Mouse (Mus musculus): Measurements from ENCODE around the gene Nos2.
"Not testable (repeated sequence)": the region's sequence is repeated elsewhere in the genome, so short reads cannot be mapped to it uniquely, and the experiment has no call there.

The Nos2 gene

DNA sequence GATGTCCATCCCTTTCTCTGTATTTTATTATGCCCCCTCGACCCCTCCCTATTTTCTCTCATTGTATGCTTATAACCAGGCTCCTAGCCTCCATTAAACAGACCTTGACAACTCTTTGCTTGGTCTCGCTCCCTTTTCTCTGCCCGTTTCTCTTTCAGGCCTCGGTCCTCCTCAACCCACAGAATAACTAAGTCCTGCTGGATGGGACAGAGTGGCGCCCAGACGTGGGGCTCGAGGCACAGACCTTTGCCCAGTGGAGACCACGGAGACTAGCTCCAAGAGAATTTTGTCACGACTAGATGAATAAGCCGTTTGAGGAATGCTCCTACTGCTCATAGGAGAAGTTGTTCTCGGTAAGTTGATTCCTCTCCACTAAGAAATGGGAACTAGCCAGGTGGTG lies 68.6 kb downstream of the Nos2 start:
- not testable (repeated sequence) for DNase-seq (ENCODE audit: low read depth, low spot score)

DNA sequence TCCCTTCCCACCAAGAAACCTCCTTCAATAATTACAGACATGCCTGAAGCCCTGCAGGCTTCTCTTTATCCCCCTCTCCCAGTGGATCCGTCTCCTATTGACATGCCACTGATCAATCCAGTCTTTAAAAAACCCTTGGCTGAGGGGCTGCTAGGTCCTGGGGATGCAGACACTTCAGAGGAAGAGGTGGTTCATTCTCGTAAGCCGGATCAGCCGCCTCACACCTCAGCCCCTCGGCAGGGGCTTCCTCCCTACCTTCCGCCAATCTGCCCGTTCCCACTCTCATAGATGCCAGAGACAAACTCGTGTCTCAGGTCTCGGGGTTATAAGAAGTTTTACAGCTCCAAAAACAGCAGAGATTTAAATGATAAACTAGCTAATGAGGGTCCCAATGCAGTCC lies 69.5 kb downstream of the Nos2 start:
- DNase-seq (ENCODE audit: low read depth, low spot score): no peak

DNA sequence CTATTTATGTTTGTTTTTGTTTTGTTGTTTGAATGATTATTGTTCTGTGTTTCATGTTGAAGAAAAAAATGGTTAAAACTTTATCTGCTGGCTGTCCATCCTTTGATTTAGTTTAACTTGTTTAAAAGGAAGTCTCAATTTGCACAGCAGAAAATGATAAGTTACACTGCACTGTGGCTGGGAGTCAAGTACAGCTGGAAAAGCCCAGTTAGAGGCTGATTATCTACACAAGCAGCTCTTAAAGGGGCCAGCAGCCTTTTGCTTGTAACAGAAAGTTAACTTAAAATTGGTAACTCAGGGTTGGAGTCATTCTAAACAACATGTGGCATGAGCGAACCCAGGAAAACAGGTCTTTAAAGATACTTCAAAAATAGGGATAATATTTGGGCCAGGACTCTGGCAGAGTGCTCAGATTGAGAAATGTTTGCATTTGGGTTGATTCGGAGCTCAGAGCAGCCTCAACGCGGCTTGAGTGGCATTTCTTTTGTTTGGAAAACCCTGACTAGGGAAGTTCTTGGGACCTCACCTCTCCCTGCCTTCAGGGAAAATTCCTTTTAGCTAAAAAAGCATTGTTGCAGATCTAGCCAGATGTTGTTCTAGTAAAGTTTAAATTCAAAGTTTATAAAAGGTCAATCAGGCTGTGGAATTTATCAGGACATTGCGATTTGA lies 70.4 kb downstream of the Nos2 start:
- DNase-seq (ENCODE audit: low read depth, low spot score): not testable (repeated sequence)

DNA sequence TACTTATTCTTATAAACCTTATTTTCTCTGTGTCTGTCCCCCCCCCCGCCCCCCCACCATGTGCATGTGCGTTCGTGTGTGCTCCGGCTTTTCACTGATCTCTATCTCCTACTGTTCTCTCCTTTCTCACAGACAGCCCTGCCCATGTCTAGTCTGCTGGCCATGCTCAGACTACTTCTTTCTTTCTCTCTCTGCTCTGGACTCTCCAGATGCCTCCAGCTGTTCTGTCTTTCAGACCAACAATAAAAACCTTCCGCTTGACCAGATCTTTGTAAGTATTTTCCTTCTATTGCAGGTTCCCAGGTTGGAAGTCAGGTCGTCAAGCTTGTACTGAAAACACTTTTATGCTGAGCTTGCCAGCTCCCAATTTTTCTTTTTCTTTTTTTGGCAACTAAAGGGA lies 78.5 kb downstream of the Nos2 start:
- DNase-seq (ENCODE audit: low read depth, low spot score): no peak

DNA sequence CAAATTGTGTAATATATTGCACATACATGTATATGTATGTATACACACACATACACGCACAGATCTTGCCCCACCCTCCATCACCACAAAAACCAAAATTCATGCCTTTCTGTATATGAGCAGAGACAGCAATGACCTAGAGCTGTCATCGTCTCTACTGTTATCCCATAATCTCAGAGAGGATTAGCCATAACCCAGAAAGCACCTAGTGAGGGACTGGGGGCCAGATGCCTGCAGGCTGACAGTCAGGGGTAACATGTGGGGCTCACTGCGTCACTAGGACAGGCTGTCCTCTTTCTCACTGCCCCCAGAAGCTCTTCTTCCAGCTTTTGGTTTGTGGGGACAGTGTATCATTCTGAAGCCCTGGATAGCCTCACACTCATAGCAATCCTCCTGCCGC lies 81.3 kb downstream of the Nos2 start:
- DNase-seq (ENCODE audit: low read depth, low spot score): no peak

DNA sequence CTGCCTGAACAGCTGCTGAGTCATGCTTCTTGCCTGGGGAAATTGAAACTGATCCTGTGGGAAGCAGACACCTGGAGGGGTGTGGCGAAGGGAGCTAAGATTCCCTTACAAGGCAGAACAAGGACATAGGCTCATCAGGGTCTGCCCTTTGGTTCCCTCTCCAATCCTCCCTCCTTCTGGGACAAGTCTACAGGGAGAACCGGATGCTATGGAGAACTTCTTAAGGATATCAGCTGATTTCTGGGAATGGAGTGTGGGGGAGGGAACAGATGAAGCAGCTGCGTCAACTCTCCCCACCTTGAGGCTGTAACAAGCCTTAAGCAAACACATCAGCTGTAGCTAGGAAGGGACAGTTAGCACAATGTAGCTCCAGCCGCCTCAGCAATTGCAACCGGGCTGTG lies 82.0 kb downstream of the Nos2 start:
- DNase-seq (ENCODE audit: low read depth, low spot score): no peak

DNA sequence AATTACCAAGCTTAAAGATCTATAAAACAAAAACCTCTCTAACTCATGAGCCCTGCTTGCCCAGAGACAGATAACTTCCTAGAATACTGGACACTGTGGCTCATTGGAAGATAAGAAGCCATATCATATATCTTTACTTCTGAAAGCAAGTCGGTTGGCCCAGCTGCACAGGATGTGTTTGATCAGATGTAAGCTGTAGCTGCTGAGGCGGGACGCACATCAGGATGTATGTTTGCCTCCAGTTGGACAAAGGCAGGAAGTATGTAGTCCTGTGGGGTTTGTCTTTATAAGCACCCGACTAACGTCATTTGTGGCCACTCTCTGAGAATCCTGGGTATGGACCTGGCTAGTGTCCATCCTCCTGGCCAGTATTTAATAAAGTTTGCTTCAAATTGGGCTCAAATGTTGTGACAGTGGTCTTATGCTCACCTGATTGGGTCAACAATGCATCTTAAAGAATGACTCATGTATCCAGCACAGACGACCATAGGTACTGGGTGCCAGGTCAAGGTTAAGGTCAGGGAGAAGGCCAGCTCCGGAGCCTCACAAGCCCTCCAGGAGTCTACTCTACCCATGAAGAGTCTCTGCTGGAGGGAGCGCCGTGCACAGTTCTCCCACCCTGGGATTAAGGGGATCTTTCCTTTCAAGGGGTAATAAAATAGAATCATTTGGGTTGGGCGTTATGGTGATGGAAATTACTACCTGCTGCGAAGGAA lies 82.6 kb downstream of the Nos2 start:
- DNase-seq (ENCODE audit: low read depth, low spot score): no peak

DNA sequence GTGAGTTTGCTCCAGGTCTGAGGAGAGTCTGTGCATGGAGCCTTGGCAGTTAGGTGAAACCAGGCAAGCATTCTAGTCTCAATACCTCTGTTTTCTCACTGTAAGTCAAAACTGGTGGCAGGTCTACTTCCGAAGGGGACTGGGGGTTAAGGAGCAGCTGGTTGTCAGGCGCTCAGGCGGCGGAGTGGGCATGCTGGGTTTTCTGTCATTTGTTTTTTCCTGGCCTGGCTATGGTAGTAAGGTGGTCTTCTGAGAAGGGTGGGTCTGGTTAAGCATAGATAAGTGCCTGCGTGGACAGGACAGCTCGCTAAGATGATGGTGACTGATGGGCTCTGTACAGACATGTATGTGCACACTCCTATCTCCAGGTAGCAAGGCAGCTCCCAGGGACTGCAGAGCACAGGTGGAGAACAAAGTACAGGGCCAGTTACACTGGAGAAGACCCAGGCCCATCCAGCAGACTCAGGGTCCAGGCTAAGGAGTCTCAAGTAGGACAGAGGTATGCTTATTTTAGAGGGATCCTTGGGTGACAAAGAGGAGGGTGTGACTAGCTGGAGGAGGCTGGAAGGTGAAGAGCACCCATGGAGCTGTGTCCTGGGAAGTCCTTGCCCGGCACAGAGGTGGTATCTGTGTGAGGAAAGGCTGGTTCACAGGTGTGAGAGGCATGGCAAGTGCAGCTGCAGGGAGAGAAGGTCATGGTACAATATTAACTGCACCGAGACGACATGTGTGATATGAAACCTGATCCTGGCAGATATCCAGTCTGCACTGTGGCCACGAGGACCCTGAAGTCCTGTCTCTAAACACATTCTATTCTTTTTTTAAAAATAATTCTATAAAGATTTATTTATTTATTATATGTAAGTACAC lies 83.4 kb downstream of the Nos2 start:
- DNase-seq (ENCODE audit: low read depth, low spot score): no peak

DNA sequence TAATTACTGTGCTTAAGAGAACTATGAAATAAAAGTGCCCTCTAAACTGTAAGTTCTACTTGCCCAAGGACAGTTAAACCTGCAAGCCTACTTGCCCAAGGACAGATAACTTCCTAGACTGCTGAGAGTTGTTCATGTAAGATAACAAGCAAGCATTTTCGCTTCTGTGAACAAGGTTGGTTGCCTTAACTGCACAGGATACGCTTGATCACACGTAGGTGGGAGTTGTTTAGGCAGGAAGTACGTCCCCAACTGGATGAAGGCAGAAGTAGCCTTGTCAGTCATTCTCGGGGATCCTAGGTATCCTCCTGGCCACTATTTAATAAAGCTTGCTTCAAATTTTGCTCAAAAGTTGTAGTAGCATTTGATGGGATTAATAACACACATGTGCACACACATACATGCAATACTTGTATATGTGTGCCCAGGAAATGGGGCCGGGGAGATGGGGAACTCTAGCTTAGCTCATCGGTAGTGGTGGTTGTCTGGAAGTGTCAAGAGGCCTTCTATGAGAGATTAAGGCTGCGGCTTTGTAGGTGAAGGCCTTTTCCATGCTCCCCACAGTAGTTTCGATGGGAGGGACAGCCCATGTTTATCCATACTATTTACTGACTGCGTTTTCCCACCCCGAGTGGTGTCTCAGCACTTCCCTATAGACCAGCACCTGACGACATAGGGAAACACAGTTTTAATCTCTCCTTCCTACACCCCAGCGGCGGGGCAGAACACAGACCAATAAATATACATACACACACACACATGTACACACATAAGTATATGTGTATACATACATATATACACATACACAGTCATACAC lies 85.2 kb downstream of the Nos2 start:
- no peak for DNase-seq (ENCODE audit: low read depth, low spot score)

DNA sequence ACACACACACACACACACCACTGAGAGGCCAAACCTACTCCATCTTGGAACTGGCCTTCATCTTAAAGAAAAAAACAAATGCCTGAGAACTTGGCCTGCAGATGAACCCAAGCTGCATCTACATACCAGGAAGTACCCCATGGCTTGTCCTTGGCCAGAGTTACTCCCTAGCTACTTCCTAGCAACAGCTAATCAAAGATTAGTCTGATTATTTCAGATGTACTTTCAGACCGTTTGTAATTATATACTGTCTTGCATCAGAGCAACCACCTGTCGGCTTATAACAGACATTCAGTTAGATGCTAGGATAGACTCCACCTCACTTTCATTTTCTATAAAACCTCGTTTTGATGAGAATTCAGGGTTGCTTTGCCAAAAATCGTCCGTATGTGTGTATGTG lies 85.8 kb downstream of the Nos2 start:
- DNase-seq (ENCODE audit: low read depth, low spot score): no peak

DNA sequence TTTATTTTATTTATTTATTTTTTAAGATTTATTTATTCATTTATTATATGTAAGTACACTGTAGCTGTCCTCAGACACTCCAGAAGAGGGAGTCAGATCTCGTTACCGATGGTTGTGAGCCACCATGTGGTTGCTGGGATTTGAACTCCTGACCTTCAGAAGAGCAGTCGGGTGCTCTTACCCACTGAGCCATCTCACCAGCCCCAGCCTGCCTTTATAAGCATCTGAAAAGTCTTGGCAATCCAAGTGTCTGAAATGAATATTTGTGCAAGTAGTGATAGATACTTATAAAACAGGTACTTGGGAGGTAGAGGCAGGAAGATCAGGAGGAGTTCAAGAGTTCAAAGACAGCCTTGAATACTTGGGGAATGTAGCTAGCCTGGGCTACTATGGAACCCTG lies 86.8 kb downstream of the Nos2 start:
- DNase-seq (ENCODE audit: low read depth, low spot score): not testable (repeated sequence)

DNA sequence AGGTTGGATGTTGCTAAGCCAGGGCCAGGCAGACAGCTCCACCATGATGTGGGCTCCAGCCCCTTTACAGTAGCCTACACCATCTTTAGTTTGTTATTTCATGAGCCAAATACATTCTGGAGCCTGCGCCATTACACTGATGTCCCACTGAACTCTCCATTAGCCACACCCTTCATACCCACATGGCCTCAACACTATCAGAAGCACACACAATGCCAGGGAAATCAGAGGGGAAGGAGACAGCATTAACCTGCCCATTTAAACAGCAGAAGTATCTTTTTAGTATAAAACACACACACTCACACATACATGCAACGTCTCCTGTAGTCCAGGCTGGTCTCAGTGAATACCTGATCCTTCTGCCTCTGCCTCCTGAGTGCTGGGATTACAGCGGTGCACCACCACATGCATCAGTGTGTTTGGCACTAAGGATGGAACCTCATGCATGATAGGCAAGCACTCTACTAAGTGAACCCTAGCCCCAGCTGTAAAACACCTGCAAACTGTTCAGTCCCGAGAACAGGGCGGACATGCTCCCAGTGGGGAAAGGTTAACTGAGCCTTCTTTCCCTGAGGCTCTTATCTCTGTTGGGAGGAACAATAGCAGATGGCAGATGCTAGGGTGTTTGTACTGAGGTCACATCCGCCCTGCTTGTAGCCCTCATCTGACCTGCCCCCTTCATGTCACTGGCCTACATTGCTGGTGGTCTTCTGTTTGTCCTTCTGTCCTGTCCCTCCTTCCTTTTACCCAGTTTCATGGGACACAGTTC lies 87.6 kb downstream of the Nos2 start:
- DNase-seq (ENCODE audit: low read depth, low spot score): no peak

DNA sequence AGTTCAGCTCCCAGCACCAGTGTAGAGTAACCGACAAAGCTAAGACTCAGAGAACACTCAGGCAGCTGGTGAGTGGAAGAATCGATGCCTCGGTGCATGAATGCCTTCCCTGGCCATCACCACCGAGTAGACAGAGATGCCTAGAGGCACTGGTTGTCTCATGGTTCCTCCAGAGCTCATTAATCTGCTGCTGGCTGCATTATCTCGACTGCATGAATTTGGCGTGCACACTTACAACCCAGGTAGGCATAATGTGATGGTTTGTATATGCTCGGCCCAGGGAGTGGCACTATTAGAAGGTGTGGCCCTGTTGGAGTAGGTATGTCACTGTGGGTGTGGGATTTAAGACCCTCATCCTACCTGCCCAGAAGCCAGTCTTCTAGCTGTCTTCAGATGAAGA lies 88.3 kb downstream of the Nos2 start:
- no peak for DNase-seq (ENCODE audit: low read depth, low spot score)

Data from A20 (cell line).